Mouse (Mus musculus) cerebral cortex, adult 2 months (tissue): ENCODE measurements around the gene Dach1.

Experiments used
- WGBS: fragments of 180-500 bp; shearing (Covaris S2); methylation state at CpG from one replicate; pipeline ENCODE4 v1.1.7; 2018; 5-methylcytosine and 5-hydroxymethylcytosine counted together

Gene Dach1

DNA sequence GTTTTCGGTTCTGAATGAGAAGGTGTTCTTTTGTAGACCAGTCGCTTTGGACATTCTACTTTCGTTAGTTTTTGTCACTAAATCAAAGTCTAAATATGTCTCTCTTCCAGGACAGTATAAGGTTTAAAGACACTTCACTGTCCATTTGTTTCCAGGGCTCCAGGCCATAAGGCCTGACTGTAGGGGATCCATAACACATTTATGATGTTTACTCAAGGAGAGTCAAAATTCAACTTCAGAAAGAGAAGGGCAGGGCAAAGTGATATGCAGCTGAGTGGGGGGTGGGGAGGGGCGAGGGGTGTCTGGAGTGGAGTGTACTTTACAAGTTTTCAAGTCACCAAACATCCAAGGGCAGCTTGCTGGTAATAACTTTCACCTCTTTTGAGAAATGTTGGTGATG, 146.0 kb downstream of the Dach1 start:
- 85% methylated on average over 4 of the region's 4 CpGs for WGBS

DNA sequence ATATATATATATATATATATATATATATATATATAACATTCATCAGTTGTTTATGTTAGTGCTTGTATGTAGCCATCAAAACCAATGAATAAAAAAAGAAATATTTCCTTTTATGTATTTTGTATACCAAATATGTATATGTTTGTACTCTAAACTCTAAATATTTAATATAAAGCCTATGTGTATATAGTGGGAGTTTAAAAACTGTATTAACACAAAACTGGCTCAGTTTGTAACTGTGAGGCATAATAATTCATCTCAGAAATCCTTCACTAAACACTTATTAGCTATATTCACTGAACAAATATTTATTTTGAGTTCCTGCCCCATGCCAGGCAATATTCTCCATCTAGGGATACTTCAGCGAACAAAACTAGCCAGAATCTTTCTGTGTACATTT, 155.5 kb downstream of the Dach1 start:
- WGBS: 92% methylated on average over 1 of the region's 1 CpGs

DNA sequence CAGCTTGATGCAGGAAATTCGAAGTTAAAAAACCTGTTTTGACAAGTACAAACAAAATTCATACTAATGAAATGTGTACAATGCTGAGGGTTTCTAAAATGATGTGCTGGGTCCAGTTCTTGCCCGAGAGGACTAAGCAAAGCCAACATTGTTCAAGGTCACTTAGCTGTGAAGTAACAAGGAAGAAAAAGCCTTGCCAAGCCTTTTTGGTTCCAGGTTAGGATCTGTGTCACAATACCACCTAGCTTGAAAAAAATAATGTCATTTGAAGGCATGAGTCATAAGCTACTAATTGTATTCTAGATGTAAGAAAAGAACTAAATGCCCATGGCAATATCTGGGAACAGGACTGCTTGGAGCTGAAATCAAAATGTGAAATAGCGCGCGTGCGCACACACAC, 161.1 kb downstream of the Dach1 start:
- 74% methylated on average over 6 of the region's 6 CpGs for WGBS

DNA sequence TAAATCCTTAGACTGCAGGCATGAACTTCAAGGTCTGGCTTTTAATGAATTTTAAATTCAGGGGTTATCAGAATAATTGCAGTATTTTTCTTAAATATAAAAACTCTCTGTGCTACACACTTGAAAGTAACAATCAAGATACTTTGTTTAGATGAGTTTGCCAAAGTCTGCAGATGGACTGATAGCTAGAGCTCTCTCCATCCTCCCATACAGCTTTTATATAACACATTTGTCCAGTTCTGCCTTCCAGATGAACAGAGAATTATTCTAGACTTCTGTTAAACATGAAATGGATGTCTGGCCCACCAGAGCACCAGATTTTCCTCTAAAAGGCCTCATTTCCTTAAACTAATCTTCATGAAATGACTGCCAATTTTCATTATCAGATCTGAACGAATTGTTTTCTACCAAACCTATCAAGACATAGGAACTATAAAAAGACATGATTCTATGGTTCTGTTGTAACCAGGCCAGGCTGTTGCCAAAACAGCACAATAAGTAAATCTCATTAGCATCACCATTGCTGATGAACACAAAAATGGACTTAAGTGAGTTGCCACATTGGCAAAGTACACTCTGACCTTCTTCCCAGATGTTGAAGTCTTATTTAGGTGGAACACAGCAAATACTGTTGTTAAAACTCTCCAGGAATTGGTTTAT, 167.4 kb downstream of the Dach1 start:
- 16% methylated on average over 1 of the region's 1 CpGs for WGBS

DNA sequence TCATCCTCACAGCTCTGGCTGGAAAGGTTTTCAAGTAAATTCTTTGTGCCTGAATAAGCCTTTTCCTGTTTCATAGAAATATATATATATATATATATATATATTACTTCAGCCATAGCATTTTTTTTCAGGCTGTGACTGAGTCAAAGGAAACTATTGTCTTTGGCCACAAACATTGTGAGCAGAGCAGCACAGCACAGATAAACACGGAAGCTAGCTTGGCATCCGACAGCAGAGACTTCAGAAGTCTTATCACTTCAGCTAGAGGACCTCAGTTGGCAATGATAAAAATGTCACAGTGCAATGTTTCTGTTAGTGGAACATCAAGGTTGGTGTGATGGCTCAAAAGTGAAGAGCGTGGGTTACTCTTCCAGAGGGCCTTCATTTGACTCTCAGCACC, 186.3 kb downstream of the Dach1 start:
- WGBS: 76% methylated on average over 3 of the region's 3 CpGs

DNA sequence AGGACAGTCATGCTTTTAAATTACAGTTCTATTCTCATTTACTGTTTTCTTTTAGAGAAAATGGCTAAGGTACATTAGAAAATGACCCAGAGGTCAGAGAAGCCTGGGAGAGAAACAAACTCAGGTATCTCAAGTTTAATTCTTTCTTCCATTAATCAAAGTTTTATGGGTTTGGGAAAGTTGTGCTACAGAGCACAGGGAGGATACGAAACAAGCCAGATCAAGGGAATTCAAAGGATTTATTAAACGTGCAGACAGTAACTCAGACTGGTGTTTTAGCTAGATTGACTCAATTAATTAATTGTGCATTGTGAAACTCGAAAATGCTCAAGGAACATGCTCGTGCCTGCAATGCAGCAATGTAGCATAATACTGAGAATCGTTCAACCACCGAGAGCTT, 186.9 kb downstream of the Dach1 start:
- WGBS: 77% methylated on average over 6 of the region's 6 CpGs

DNA sequence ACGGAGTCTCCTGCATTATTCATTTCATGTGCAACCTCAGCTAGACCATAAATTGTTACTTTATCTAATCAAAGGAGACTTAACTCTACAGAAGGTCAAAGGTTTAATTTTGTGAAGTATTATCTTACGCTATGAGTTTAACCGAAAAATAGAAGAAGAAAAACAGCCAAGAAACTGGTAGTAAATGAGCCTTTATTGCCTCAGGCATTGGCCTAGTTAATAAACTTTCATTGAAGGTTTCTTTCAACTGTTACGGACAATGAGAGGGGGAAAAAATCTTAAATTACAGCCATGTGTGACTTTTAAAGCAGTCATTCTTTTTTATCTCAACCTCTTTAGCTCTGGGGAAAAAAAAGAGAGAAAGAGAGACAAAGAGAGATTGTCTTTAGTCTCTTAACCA, 188.7 kb downstream of the Dach1 start:
- 75% methylated on average over 4 of the region's 4 CpGs for WGBS

DNA sequence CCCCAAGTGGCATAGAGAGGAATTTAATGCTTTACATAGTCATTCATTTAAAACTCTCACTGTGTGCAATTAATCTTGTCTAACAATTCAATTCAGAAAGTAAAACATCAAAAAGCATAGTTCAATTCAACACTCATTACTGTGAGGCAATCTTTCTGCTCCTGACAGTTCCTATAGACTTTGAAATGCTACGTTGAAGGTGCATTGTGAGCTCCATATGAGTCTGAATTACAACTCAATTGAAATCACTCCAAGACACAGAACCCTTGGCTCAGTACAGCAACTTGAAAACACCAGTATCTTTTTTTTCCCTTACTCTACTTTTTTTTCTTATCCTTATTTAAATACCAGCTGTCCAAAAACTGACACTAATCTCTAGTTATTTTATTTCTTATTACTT, 193.5 kb downstream of the Dach1 start:
- WGBS: 30% methylated on average over 1 of the region's 1 CpGs

DNA sequence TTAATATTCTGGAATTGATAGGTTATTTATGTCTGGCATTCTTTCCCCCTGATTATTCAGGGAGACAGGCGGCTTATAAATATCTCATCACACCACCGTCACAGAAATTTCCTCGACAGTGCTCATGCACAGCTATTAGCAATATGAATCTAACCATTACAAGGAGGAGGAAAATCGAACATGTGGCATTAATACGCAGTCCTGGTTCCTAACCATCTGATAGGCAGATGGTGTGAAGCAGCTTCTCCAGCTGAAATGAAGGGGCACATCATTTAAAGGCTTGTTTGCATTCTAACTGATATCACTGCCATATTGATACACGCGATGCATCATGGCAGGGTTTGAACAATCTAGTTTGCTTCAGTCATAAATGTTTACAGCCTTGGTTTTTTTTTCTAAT, 194.1 kb downstream of the Dach1 start:
- WGBS: 74% methylated on average over 7 of the region's 7 CpGs

DNA sequence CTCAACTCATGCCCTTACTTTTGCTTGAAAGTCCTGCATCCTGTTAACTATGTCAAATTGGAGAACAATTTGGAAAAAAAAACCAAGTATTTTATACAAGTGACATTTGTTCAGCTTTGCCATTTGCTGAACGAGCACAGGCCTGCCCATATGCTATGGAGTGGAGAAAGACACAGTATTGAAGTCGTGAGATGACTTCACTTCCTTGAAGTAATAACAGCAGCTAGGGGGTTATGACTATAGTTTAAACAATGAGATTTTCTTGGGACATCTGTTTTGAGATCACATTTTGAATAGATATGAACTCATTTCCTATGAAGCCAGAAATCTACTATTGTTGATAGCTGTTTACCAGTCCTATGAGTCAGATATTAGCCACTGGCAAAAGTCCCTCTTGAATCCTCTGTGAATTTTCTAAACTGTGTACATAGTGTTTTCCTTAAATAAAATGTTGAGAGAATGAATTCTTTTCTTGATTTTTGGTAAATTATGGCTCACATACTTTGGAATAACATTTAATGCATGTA, 205.0 kb downstream of the Dach1 start:
- WGBS: 63% methylated on average over 2 of the region's 2 CpGs

DNA sequence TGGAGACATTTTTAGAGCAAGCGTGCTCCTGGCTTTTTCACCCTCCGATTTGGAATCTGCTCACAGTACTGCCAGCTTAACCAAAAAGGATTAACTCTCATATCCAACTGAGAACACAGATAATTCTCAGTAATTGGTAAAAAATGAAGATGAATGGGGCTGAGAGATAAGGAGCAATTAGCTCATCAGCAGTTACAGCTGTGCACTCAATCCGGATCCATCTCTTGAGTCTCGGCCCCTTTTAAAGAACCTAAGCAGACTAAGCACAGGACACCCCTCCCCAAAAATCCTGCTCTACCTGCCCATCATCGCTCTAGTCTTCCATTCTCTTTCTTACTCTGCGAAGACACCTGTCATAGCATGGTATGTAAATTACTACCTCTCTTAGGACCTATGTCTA, 205.9 kb downstream of the Dach1 start:
- 86% methylated on average over 6 of the region's 6 CpGs for WGBS

DNA sequence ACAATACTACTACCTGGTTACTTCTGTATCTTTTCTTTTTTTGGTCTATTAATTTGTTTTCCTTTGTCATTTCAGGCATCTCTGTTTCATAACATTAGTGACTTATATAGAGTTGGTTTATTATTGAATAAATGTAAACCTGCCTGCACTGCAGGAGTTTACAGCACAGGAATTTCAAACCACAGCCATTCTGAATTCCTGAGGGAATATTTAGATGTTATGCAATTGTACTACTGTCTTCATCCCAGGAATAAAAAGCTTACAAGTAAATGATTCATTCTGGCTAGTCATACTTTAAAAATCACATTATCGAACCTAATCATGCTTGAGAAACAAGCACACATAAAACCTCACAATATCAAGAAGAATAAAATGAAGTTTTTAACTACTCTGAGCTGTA, 213.2 kb downstream of the Dach1 start:
- 73% methylated on average over 1 of the region's 1 CpGs for WGBS

DNA sequence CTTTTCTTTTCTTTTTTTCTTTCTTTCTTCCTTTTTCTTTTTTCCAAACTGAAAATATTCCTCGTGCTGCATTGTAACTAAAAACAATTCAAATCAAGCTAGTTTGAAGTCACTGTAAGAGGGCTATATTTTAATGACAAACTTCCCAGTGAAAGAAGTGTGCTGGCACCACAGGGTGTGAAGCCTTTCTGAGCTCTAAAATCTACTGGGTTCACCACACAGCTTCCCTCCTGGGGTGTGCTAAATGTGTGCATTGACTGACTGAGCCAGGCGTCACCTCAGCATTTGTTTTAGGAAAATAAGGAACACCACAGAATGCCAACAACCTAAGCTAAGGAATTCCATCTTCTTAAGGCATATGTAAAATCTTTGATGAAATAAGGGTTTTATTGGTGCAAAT, 224.1 kb downstream of the Dach1 start:
- WGBS: 62% methylated on average over 2 of the region's 2 CpGs

DNA sequence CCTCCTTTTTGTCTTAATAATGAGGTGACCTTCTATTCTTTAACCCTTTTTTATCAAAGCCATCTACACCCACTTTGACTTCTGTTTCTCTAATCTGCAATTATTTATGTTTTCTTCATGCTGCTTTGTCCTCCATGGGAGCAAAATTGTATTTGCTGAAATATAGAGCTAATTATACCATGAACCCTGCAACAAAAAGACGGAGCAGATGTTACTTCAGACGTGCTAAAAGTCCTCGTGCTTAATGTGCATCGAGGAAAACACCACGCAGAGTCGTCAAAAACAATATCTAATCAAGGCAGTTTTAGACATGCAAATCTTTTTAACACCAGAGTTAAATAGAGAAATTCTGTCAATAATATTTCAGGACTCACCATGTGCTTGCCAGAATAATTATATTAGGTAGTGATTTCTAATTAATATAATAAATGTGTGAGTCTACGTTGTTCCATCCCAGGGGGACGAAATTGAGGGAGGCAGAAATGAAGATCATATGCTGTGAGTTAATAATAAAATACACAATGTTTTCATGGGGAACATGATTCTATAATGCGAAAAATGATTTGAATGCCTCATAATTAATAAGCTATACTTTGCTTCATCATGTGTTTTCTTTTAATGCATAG, 224.8 kb downstream of the Dach1 start:
- 55% methylated on average over 9 of the region's 9 CpGs for WGBS

DNA sequence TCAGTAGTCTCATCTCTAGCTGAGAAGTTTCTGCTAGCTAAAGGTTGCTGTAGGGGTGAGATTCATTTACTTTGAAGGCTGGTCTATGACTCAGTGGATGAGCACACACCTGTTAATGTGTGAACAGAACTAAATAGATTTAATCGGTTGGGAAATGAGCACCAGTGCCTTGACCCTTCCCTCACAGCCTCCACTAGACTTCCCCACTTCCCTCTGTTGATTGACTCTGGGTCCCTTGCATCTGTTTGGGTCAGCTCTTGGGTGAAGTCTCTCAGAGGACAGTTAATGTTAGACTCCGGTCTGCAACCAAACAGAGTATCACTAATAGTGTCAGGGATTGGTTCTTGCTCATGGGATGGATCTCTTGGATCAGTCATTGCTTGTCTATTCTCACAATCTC, 227.2 kb downstream of the Dach1 start:
- WGBS: 88% methylated on average over 2 of the region's 2 CpGs

DNA sequence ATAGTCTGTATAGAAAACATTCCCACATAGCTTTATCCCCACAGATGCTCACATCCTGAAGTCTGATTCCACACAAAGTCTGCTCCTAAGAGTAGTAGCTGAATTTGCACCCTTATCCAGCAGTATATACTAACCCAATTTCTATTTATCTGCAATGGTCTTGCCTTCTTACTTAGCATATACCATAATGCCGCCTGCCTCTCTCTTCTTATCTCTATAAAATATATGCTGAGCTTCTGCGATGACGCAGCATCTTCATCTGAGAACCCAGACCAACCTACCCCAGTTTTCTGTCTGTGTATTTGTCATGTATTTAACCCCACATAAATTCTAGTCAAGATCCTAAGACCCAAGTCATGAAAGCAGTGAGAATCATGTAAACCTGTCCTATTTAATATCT, 272.9 kb downstream of the Dach1 start:
- WGBS: 100% methylated on average over 3 of the region's 3 CpGs

DNA sequence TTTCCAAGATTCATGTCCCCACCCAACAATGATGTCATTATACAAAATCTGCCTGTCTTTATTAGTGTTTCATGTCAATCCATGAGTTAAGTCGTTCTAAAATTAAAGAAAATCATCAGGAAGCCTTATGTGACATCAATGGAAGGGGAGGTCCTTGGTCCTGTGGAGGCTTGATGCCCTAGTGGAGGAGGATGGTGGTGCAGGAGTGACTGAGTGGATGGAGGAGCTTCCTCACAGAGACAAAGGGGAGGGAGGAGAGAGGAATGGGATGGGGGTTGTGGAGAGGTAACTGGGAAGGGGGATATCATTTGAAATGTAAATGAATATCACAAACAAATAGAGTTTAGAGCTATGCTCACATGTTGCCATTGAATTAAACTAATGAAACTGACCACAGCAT, 287.6 kb downstream of the Dach1 start:
- 44% methylated on average over 1 of the region's 1 CpGs for WGBS

DNA sequence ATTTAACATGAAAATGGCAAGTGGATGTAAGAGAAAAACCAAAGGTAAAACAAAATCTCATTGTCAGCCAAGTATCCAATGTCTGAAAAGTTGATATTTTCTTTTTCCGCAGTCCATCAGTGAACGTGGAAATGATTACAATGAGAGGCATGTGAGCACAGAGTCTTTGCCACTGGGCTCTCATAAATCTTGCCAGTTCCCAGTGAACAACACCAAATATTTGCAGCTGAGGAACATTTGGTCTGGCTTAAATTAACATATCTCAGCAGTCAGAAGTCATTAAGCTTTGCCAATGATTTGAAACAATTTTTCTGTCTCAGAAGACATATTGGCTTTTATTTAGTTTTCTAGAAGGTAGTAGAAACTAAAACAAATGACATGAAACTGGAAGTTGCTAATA, 298.6 kb downstream of the Dach1 start:
- WGBS: 81% methylated on average over 2 of the region's 2 CpGs

DNA sequence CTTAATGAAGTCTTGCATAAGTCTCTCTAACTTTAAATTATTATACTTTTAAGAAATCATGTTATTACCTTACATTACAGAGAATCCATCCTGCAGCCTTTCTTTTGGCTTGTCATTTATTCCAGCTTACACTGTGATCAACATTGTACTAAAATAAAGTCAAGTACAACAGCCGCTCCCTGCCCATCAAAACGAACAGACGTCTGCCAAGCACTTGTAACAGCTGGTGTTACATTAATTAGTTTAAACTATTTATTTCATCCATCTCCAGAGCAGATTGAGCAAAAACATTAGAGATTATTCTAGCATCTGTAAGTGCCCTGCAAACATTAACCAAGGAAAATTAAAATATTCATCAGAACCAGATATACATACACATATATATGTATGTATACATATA, 311.2 kb downstream of the Dach1 start:
- 62% methylated on average over 3 of the region's 3 CpGs for WGBS

DNA sequence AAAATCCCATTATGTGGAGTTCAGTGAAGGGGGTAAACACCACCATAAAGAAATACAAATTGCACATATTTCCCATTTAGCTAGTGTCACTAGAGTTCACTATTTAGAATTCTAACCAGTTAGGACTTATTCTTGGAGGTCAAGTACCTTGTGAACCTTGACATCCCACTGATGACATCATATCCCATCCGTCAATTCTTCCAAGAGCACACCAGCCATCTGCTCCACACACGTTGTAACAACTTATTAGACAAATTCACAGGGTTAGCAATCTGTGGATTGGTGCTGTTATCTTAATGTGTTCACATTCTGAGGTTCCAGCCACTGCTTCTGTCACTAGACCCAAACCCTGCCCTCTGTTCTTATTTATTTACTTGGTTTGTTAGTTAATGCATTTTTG, 312.3 kb downstream of the Dach1 start:
- 84% methylated on average over 2 of the region's 2 CpGs for WGBS

DNA sequence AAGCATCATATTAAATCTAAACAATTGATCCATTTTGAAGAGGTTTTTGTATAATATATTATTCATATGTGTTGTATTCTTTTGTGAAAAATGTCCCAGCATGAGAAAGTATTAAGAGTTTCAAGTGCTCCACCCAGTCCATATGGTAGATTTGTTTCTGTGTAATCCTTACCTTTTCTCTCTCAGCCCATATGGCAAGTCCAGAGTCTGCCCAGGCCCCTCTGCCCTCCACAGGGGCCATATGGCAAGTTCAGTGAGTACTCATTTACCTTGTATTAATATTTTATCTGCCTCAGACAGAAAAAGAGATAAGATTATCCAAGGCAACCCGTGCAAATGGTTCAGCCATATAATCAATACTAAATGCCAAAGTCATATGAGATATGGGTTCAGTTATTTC, 314.2 kb downstream of the Dach1 start:
- 96% methylated on average over 1 of the region's 1 CpGs for WGBS

DNA sequence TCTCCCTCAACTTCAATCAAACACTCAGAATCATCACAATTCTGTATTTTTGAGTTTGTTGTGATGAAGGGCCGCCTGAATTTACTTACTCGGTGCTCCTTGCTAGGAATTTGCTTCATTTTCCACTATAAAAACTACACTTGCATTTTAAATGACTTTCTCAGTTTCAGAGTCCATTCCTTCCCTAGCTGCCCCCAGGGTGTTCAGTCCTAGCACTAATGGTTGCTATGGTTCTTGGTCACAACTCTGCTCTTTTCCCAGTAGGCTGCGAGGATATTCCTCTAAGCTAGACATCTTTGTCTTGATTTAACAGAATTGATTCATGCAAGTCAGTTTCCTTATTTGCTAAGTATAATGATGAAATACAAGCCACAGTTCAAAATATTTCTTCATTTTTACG, 319.1 kb downstream of the Dach1 start:
- 87% methylated on average over 4 of the region's 4 CpGs for WGBS

DNA sequence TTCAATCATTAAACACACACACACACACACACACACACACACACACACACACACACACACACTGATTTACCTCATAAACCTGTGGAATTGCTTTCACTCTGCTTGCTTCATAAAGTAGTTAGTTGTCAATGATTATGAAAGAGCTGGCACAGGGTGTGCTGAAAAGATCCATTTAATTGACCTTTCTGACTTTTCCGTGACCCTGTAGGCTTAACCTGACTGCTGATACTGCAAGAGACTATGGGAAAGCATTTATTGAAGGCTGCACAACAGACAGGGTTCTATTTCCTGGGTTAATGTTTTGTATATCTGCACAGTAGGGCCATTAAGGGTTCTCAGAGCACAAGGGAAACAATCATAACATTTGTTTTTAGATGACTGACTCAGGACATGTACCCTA, 321.9 kb downstream of the Dach1 start:
- 77% methylated on average over 1 of the region's 1 CpGs for WGBS

DNA sequence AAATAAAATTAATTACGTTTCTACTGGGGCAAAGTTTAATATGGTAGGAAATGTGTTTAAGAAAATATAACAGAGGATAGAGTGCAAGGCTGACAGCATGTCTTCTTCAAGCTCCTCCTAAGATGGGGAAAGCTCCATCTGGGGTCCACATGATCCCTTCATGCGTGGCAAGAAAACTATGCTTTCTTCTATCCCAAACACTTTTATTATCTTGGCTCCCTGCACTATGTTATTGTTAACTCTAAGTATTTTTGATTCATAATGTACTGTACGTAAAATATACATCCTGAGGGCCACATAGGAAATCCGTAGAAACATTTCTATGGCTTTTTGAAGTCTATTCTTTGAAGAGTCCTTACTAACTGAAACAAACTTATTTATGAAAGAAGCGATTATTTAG, 330.3 kb downstream of the Dach1 start:
- 80% methylated on average over 5 of the region's 5 CpGs for WGBS
